Mouse (Mus musculus) heart, embryonic 15.5 days (tissue): Measurements from ENCODE around the gene Lypd8. TPM values are rescaled to one million over a fixed set of nuclear protein-coding genes. Genes with fewer than 3 reads are reported as not detected.

Source experiments
- ATAC-seq: fragments of 200-750 bp; cut with Nextera tagmentation; replicated peaks from 2 replicates; pipeline ENCODE4 v1.8.0; 2017; ENCODE audit warnings: low read depth, moderate TSS enrichment; ENCODE audit not compliant: insufficient number of reproducible peaks, insufficient read depth, low FRiP score
- H3K27ac ChIP-seq: fragments of 300-500 bp; sonication (generic); 2 replicates; pipeline ENCODE4 v1.5.1; 2015; ENCODE audit warnings: mild to moderate bottlenecking, inconsistent platforms
- H3K27me3 ChIP-seq: fragments of 300-500 bp; sonication (generic); 2 replicates; pipeline ENCODE4 v1.6.1; 2015; ENCODE audit warnings: inconsistent platforms
- H3K36me3 ChIP-seq: fragments of 300-500 bp; sonication (generic); 2 replicates; pipeline ENCODE4 v1.6.1; 2015; ENCODE audit warnings: mild to moderate bottlenecking, inconsistent platforms
- H3K4me1 ChIP-seq: fragments of 300-500 bp; sonication (generic); replicated peaks from 2 replicates; pipeline ENCODE4 v1.6.1; 2015; ENCODE audit warnings: inconsistent platforms
- H3K4me2 ChIP-seq: fragments of 300-500 bp; sonication (generic); 2 replicates; pipeline ENCODE4 v1.6.1; 2015; ENCODE audit warnings: inconsistent platforms, mild to moderate bottlenecking, moderate library complexity
- H3K4me3 ChIP-seq: fragments of 300-500 bp; sonication (generic); 2 replicates; pipeline ENCODE4 v1.5.1; 2015; ENCODE audit warnings: mild to moderate bottlenecking, inconsistent platforms
- H3K9ac ChIP-seq: fragments of 300-500 bp; sonication (generic); 2 replicates; pipeline ENCODE4 v1.6.1; 2015; ENCODE audit warnings: mild to moderate bottlenecking, inconsistent platforms
- H3K9me3 ChIP-seq: fragments of 300-500 bp; sonication (generic); replicated peaks from 2 replicates; pipeline ENCODE4 v1.6.1; 2016; ENCODE audit warnings: inconsistent platforms
- WGBS: fragments of 180-500 bp; shearing (Covaris S2); methylation state at CpG from one replicate; pipeline ENCODE4 v1.1.7; 2015; ENCODE audit warnings: mixed read lengths; 5-methylcytosine and 5-hydroxymethylcytosine counted together
- polyA plus RNA-seq: library from polyadenylated mRNA; unstranded; fragments of >200 nt; fragmentation: Nextera tagmentation; extraction: Ambion mirVana; gene quantifications from 2 replicates; pipeline ENCODE4 v1.2.1, GENCODE M21; 2015

Gene Lypd8
- polyA plus RNA-seq, 1 experiment from 2014 or later = not detected

- Histone ChIP-seq H3K9ac (no peak overlapping the region), H3K4me1 (no peaks in the 10 kb centered on the region; the same call in 1 of the 2 replicates), H3K27me3 (no peaks in the 10 kb centered on the region), H3K27ac (no peak overlapping the region), H3K36me3 (no peaks in the 10 kb centered on the region), H3K9me3 (no peaks in the 10 kb centered on the region), H3K4me3 (no peak overlapping the region), H3K4me2 (no peak overlapping the region)
- 55% methylated on average over 5 of the region's 5 CpGs for WGBS
- ATAC-seq = no peak
Measured at GRCm38 (mm10) chr11:58400655-58401054, 21.8 kb downstream of the Lypd8 start.

- no peak overlapping the region for H3K27ac ChIP-seq
- H3K4me3 ChIP-seq = no peak overlapping the region
- H3K4me2 ChIP-seq = no peak overlapping the region
- no peaks in the 10 kb centered on the region for H3K36me3 ChIP-seq
- H3K4me1 ChIP-seq = no peaks in the 10 kb centered on the region
- H3K9me3 ChIP-seq = no peaks in the 10 kb centered on the region
- no peaks in the 10 kb centered on the region for H3K27me3 ChIP-seq
- no peak for ATAC-seq
- WGBS = 54% methylated on average over 3 of the region's 3 CpGs
- no peak overlapping the region for H3K9ac ChIP-seq
Measured at GRCm38 (mm10) chr11:58408066-58408465, 29.2 kb downstream of the Lypd8 start.

GRCm38 (mm10) chr11:58418336-58418735 lies 39.5 kb downstream of the Lypd8 start:
- H3K9ac ChIP-seq = no peak overlapping the region
- H3K4me1 ChIP-seq = 0 out of 2 replicates have a peak, but pooled peaks cover 6% of the 10 kb centered on the region
- H3K27me3 ChIP-seq = no peaks in the 10 kb centered on the region
- no peaks in the 10 kb centered on the region for H3K36me3 ChIP-seq
- WGBS = 47% methylated on average over 3 of the region's 3 CpGs
- no peak overlapping the region for H3K27ac ChIP-seq
- H3K4me3 ChIP-seq = no peak overlapping the region
- no peak overlapping the region for H3K4me2 ChIP-seq
- no peak for ATAC-seq
- no peaks in the 10 kb centered on the region for H3K9me3 ChIP-seq

- Histone ChIP-seq H3K27me3 (no peaks in the 10 kb centered on the region), H3K4me3 (no peak within 1 kb of the TSS), H3K9me3 (no peaks in the 10 kb centered on the region), H3K4me2 (no peak within 1 kb of the TSS), H3K27ac (no peak within 1 kb of the TSS), H3K36me3 (no peaks in the 10 kb centered on the region), H3K9ac (no peak within 1 kb of the TSS), H3K4me1 (0 out of 2 replicates have a peak, but pooled peaks cover 6% of the 10 kb centered on the region)
- ATAC-seq = no peak
- 47% methylated on average over 1 of the region's 1 CpGs for WGBS
Measured at GRCm38 (mm10) chr11:58420815-58421214, 42.0 kb downstream of the Lypd8 start, which contains the start of gene 1810065E05Rik. 1810065E05Rik (plus strand) TSS chr11:58421111.

GRCm38 (mm10) chr11:58432259-58432658 lies 53.4 kb downstream of the Lypd8 start, which contains the start of gene Gm12253:
Gm12253 (plus strand) TSS chr11:58432559.
- 71% methylated on average over 3 of the region's 3 CpGs for WGBS
- H3K9ac ChIP-seq = no peak within 1 kb of the TSS
- H3K4me3 ChIP-seq = no peak within 1 kb of the TSS
- no peaks in the 10 kb centered on the region for H3K9me3 ChIP-seq
- H3K27ac ChIP-seq = no peak within 1 kb of the TSS
- H3K4me2 ChIP-seq = no peak within 1 kb of the TSS
- H3K4me1 ChIP-seq = no peaks in the 10 kb centered on the region
- no peaks in the 10 kb centered on the region for H3K36me3 ChIP-seq
- no peaks in the 10 kb centered on the region for H3K27me3 ChIP-seq
- ATAC-seq = no peak

GRCm38 (mm10) chr11:58437866-58438265 lies 59.0 kb downstream of the Lypd8 start:
- H3K36me3 ChIP-seq = no peaks in the 10 kb centered on the region
- H3K9ac ChIP-seq = no peak overlapping the region
- no peaks in the 10 kb centered on the region for H3K4me1 ChIP-seq
- no peaks in the 10 kb centered on the region for H3K27me3 ChIP-seq
- 56% methylated on average over 5 of the region's 5 CpGs for WGBS
- no peak overlapping the region for H3K4me2 ChIP-seq
- H3K4me3 ChIP-seq = no peak overlapping the region
- H3K27ac ChIP-seq = no peak overlapping the region
- no peak for ATAC-seq
- no peaks in the 10 kb centered on the region for H3K9me3 ChIP-seq

Other genes starting within 250 kb of the Lypd8 start
- 9.6 and 13.3 TPM in 2 replicates for gene Gemin5, start 210.5 kb upstream of the Lypd8 start, polyA plus RNA-seq
- 99.6 and 102 TPM in 2 replicates for gene Mrpl22, start 207.4 kb upstream of the Lypd8 start, polyA plus RNA-seq
- gene Igtp, start 179.5 kb upstream of the Lypd8 start, polyA plus RNA-seq = 6.4 and 10.1 TPM in 2 replicates
- 4.2 and 5.7 TPM in 2 replicates for gene Irgm2, start 179.4 kb upstream of the Lypd8 start, polyA plus RNA-seq
- not detected in 2 replicates for gene 4930438A08Rik, start 104.2 kb upstream of the Lypd8 start, polyA plus RNA-seq
- 12.1 and 15.9 TPM in 2 replicates for gene Zfp692, start 72.0 kb upstream of the Lypd8 start, polyA plus RNA-seq
- 31.6 and 33.1 TPM in 2 replicates for gene Zfp672, start 48.7 kb upstream of the Lypd8 start, polyA plus RNA-seq
- gene Sh3bp5l, start 48.3 kb upstream of the Lypd8 start, polyA plus RNA-seq = 27.6 and 29.9 TPM in 2 replicates
- not detected in 2 replicates for gene 1810065E05Rik, start 42.1 kb downstream of the Lypd8 start, polyA plus RNA-seq
- not detected in 2 replicates for gene Gm12253, start 53.5 kb downstream of the Lypd8 start, polyA plus RNA-seq
- not detected in 2 replicates for gene Lypd9, start 73.9 kb downstream of the Lypd8 start, polyA plus RNA-seq
- gene Olfr30, start 83.2 kb downstream of the Lypd8 start, polyA plus RNA-seq = not detected in 2 replicates
- gene Olfr332, start 113.5 kb downstream of the Lypd8 start, polyA plus RNA-seq = not detected in 2 replicates
- gene Olfr331, start 123.5 kb downstream of the Lypd8 start, polyA plus RNA-seq = not detected in 2 replicates
- gene Olfr330, start 155.8 kb downstream of the Lypd8 start, polyA plus RNA-seq = 0.11 TPM in 1 of 2 replicates, not detected in the other
- not detected in 2 replicates for gene Olfr329-ps, start 167.4 kb downstream of the Lypd8 start, polyA plus RNA-seq
- not detected in 2 replicates for gene Olfr328, start 176.6 kb downstream of the Lypd8 start, polyA plus RNA-seq
- 0.06 TPM in 1 of 2 replicates, not detected in the other for gene Olfr224, start 191.5 kb downstream of the Lypd8 start, polyA plus RNA-seq
- not detected in 2 replicates for gene Olfr325, start 198.7 kb downstream of the Lypd8 start, polyA plus RNA-seq
- gene Olfr324, start 216.1 kb downstream of the Lypd8 start, polyA plus RNA-seq = not detected in 2 replicates
- gene 2210407C18Rik, start 237.0 kb downstream of the Lypd8 start, polyA plus RNA-seq = not detected in 2 replicates